Mouse (Mus musculus) megakaryocyte-erythroid progenitor cell, adult 5 weeks (primary cell): Measurements from ENCODE around the gene Plxdc2. TPM values are rescaled to one million over a fixed set of nuclear protein-coding genes. Genes with fewer than 3 reads are reported as not detected.

Experiments
- polyA plus RNA-seq: library from polyadenylated mRNA; stranded (reverse); fragments of >175 nt; gene quantifications from 2 replicates; pipeline ENCODE4 v1.2.3, GENCODE M21; 2012

Gene Plxdc2
- polyA plus RNA-seq: 1.1 TPM in 2 replicates

DNA sequence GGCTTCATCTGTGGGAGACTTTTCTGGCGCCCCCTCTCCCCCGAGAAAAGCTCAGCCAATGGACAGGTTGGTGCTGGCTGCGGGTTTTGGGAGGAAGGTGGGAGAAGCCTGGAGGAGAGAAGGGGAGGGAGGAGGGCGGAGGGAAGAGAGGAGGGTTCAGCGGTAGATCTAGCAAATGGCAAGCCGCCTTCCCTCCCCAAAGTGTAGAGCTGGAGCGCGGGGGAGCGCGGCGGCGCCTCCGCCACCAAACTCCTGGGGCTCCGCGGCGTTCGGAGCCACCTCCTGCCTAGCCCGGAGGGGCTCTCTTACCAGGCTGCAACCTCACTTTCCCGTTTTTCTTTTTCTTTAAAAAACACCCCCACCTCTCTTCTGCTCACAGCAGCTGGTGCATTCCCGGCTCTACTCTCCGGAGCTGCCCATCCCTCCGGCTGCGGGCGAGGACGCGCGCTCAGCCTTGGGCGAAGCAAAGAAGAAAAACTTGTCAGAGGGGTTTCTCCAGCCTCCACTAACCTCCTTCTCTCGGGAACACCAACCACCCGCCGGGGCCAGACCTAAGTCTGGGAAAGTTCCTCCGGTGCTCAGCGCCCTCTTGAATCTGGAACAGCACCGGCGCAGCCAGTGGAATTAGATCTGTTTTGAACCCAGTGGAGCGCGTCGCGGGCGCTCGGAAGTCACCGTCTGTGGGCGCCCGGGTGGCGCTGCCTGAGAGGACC, at the start of gene Plxdc2:
TSS of gene Plxdc2 (plus strand) at position 199 of the 713 bp plus-strand sequence.

